Mouse (Mus musculus) gastrocnemius, postnatal 14 days (tissue): ENCODE data around the gene Tnfrsf8. TPM values are rescaled to one million over a fixed set of nuclear protein-coding genes. Genes with fewer than 3 reads are reported as not detected.

ENCODE experiments used
- total RNA-seq, 2 experiments: library from RNA; stranded (reverse); gene quantifications; 2 replicates each; pipeline ENCODE4 v1.2.3; 2021

The Tnfrsf8 gene
- total RNA-seq, 2 experiments from 2014 or later, result 0.08 to 0.09 TPM

Other genes starting within 250 kb of the Tnfrsf8 start
- 10 to 100 TPM; 22.7 to 25.9 TPM for gene Vps13d, start 120.2 kb downstream of the Tnfrsf8 start, total RNA-seq
- 1 to 10 TPM; 2.9 to 4.0 TPM for gene Tnfrsf1b, start 68.3 kb downstream of the Tnfrsf8 start, total RNA-seq
- gene Zfp990, start 195.6 kb upstream of the Tnfrsf8 start, total RNA-seq, result under 1 TPM; 0.12 to 0.22 TPM